Mouse (Mus musculus) cerebellum, adult 9-10 months (tissue): ENCODE measurements around the gene Tusc2.
"Not testable (repeated sequence)": the region's sequence is repeated elsewhere in the genome, so short reads cannot be mapped to it uniquely, and the experiment has no call there.

Experiments used
- DNase-seq: peaks from one replicate; pipeline ENCODE4 v3.0.0; 2022

Gene Tusc2

DNA sequence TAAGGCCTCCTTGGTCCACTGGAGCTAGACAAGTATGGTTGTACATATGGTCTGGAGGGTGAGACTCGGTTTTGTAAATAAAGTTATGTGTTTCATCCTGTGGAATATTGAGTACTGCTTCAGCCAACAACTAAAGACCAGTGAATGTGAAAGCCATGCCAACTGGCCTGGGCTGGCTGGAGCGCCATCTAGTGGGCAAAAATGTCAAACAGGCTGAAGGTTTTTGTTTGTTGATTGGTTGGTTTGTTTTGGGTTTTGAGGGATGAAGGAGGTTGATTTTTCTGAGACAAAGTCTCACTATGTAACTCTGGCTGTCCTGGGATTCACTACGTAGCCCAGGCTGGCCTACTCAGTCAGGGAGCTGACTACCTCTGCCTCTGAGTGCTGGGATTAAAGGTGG lies 17.5 kb upstream of the Tusc2 start:
- DNase-seq, result peak; percentile 86

DNA sequence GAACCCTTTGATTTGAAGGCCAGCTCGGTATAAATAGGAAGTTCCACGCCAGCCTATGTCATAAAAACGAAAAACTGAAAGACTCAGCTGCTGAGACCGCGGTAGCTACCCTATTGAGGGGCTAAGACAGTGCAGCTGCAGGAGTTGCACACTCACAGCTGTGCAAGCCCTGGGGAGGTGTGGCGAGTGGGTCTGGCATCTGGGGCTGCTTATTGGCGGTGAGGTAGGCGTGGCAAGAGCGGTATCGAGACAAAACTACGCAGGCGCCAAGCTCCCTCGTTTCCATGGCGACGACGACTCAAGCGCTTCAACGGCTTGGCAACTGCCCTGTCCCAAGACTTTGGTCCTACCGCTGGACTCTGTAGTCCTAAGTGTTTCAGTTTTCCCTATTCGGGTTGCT lies 16.0 kb upstream of the Tusc2 start, which contains the start of gene Zmynd10:
Zmynd10 (plus strand) TSS at position 273 of the 400 bp plus-strand sequence.
- peak; percentile 51 for DNase-seq

DNA sequence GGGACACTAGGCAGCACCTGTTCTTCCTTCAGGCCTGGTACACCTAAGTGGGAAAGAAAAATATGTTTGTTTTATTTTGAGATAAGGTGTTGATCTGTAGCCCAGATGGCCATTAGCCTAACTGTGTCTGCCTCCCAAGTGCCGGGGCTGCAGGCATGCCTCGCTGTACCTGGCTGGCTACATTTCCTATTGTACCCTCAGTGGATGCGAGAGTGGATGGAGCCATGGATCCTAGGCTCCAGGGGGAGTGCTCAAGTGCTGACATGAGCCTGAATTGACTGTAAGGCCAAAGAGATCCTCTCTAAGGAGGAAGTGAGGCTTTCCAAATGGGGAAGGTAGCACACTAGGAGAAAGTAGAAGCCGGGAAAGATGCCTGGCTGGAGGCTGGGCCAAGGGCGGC lies 15.1 kb upstream of the Tusc2 start:
- no peak for DNase-seq

DNA sequence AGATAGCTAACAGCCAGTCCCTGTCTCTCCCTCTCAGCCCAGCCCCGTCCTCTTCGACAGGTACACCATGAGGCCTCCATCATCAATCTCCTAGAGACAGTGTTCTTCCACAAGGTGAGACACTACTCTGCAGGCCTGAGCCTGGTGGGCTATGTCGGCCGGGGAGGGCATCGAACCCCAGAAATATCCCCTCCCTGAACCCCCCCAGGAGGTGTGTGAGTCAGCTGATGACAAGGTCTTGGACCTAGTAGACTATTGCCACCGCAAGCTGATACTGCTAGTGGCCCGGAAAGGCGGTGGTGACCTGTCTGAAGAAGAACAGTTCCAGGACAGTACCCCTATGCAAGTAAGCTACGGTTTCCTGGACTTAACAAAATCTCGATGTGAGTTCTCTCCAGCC lies 14.2 kb upstream of the Tusc2 start:
- peak; percentile 50 for DNase-seq

DNA sequence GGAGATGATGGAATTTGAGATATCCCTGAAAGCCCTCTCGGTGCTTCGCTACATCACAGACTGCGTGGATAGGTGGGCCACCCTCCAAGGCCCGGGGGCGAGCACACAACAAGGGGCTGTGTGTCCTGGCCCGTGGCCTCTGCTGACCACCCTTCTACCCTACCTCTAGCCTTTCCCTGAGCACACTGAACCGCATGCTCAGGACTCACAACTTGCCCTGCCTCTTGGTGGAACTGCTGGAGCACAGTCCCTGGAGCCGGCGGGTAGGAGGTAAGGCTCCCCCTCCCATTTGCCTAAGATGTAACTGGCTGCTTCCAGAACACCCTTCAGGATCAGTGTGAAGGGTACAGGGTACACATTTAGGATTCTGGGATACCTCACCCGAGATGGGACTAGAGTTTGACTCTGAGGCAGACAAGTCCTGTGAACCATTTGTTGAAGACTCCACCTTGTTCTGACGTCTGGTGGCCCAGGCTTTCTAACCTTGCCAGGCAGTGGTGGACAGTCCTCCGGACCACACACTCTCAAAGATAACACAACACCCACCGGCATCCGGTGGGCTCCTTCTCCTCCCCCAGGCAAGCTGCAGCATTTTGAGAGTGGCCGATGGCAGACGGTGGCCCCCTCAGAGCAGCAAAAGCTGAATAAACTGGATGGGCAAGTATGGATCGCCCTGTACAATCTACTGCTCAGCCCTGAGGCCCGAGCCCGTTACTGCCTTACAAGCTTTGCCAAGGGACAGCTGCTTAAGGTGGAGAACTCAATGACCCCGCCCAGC lies 13.6 kb upstream of the Tusc2 start:
- DNase-seq, result no peak

DNA sequence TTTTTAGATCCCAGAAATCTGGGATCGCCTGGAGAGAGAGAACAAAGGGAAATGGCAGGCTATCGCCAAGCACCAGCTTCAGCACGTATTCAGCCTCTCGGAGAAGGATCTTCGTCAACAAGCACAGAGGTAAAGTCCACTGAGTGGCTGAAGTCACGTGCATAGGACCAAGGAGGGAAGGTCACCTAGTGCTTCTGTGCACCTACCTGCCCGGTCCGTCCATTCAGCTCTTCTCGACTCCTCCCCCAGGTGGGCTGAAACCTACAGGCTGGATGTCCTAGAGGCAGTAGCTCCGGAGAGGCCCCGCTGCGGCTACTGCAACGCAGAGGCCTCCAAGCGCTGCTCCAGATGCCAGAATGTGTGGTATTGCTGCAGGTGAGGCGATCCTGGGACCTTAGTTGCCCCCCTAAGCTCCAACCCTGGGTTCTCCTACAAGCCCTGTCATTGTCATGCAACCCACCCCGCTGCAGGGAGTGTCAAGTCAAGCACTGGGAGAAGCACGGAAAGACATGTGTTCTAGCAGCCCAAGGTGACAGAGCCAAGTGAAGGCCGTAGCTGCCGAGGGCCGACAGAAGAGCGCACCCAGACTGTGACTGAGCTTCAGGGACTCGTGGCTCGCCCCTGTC lies 12.5 kb upstream of the Tusc2 start:
- DNase-seq, result peak; percentile 53

DNA sequence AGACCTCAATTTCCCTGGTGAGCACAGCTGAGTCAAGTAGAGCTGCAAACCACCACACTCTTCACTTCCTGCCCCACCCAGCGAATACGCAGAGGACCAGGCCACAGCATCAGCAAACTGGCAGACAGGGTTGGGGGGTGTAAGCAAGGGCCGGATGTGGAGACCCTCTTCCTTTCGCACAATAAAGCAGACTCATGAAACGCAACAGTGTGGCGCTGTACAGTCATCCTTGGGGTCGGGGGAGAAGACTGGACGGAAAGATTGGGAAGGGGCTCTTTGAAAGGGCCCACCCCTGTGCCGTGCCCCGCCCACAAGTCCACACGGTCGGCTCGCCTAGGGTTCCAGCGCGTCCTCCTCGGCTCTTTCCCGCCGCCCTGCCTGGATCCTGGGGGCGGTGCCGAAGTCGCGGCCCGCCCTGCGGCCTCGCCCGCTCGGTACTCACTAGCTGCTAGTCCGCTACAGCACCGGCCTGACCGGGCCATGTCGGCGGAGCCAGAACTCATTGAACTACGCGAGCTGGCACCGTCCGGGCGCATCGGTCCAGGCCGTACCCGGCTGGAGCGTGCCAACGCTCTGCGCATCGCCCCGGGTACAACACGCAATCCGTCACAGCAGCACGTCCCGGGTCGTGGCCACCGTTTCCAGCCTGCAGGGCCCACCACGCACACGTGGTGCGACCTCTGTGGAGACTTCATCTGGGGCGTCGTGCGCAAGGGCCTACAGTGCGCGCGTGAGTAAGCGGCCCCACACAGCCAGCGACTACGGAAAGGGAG lies 11.8 kb upstream of the Tusc2 start, which contains the start of gene Rassf1:
Rassf1 (plus strand) TSS at position 439 of the 773 bp plus-strand sequence.
- DNase-seq, result peak; percentile 60

DNA sequence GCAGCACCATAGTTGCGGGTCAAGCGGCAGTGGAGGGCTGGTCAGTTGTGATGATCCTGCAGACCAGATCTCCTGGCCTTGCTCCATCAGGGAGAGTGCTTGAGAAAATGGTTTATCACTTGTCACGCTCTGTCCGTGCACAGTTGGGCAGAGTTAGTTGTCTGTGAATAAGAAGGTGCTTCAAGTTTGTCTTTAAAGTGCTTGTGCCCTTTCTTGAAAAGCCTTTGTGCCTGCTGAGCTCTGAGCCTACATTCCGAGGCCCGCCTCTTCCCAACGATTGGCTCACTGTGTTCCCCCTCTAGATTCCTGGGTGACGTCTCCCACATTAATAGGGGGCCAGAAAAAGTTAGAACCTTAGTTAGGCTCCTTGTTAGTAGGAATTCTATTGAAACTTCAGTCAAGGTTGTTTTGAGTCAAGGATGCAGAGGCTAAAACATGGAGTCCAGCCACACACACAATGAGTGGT lies 11.1 kb upstream of the Tusc2 start:
- DNase-seq, result peak; percentile 48

DNA sequence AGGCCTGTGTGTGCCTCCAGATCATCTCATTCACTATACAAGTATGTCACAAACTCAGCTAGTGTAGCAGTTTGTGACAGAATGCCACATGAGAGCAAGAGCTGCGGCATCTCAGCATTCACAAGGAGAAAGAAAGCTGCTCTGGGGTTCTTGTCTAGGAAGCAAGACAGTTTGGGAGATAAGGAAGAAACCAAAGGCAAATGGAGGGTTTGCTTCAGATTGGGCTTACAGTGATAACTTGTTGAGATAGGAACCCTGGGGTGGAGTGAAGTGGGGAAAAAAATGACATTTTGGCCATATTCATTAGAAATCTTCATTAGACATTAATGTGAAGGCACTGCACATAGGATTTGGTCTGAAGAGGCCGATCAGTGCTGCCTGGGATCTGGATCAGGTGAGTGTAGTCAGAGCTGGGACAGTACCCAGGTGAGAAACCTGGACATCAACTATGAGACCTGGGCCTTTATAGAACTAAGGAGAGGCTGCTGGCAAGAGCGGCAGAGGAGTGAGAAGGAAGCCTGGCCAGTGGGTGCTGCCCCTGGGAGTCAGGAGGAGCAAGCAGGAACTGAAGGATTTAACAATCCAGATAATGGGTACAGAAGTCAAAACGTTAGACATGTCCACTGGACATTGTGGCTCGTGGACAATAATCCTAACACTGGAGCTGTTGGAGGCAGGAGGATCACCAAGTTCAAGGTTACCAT lies 10.2 kb upstream of the Tusc2 start:
- DNase-seq, result no peak

DNA sequence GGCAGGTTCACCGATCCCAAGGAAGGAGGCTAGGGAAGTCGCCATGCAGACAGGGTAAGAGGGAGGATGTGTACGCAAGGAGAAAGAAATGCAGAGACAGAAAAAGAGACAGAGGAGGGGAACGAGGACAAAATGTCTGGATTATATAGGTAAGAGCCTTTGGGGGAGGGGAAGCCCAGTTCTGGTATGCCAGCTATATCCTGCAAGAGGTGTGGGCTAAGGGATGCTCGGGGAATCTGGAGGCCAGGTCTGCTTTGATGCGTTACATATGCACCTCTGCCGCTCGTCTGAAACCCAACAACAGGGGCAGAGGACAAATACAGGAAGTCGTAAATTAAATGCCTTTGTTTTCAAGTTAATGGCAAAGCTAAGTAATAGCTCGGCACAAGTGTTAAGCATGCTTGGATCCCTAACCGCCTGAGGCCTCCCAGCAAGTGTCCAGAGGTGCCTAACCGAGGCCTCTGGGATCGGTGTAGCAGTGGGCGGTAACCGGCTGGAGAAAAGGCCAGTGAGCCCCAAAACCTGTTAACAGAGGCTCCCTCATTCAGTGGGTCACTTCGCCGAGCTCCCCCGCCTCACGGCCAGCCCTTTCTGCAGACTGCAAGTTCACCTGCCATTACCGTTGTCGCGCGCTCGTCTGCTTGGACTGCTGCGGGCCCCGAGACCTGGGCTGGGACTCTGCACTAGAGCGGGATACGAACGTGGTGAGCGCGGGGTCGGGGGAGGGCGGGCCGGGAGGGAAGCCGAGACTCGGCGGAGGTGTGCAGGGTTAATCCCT lies 9.3 kb upstream of the Tusc2 start:
- DNase-seq, result no peak

DNA sequence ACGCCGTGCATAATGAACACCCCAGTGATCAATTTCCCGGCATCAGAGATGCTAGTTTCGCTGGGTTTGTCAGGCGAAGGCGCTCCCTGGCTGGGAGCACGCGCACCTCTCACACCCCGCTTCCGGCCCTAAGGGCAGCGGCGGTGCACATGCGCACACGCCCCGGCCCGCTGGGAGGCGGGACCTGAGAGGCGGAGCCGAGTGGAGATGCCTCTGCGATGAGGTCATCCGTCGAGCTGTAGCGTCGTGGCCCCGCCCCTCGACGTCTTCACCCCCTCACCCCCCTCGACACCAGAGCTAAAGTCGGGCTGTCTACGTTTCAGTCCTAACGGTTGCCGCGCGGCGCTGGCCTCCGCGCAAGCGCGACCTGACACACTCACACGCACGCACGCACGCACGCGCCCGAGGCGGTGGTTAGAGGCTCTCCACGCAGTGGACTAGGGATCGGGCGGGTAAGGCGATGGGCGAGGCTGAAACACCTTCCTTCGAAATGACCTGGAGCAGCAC lies 8.7 kb upstream of the Tusc2 start:
- DNase-seq, result peak; percentile 95

DNA sequence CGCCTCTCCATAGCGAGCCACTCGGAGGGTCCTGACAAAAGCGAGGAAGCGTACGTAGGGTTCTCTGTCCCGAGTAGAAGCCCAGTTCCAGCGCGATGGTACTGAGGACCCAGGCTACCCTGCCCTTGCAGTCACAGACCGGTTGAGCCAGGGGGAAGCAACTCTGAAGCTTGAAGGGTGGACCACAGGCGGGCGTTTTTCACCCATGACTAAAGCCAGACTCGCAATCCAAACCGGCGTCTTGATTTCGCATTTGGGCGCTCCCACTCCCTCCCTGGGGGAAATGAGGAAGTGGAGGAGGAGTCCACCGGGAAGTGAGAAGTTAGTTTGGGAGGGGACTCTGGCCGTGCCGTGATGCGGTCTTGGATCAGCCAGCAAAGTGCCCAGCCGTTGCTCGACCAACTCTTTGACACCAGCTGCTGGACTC lies 8.0 kb upstream of the Tusc2 start:
- no peak for DNase-seq

DNA sequence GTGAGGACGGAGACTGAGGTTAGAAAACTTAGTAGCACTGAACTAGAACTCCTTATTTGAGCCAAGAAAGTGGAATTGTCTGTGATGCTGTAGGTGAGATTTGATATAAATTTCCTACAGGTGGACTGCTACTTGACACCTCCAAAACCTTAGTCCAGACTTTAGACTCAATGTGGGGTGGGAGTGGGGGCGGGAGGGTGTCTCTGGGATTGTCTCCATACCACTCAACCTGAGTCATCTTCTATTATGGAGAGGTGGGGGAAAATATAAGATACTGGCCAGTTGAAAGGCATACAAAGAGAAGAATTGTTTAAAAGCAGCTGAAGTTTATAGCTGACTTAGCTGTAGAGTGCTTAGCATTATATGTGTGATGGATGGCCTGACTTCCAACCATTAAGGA lies 7.4 kb upstream of the Tusc2 start:
- DNase-seq, result no peak

DNA sequence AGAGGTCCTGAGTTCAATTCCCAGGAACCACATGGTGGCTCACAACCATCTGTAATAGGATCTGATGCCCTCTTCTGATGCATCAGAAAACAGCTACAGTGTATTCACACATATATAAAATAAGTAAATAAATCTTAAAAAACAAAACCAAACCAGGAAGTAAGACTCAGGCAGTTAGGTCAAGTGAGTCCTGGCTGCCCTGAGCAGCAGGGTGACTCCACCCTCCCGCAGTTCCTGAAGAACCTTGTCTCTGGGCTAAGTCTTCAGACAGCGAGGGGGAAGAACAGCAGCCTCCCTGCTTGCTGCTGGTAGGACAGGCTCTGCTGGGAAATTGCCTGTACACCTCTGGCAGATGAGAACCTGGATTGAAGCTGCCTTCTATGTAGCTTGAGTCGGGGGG lies 6.7 kb upstream of the Tusc2 start:
- DNase-seq, result no peak

DNA sequence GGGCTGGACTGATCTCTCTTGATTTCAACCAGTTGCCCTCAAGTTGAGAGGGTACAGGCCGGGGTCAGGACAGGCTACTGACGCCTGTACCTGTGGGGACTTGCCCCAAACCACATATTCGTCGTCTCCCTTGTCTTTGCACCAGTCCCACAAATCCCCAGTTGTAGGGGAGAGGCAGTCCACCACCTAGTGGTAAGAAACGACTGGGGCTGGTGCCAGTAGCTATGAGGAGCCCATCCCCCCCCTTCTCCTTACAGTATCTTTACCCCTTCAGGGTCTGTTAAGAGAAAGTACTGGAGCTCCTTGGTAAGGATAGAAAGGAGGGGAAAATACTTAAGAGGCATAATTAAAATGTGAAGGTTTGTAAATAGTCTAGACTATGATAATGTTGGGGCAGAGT lies 2.5 kb downstream of the Tusc2 start:
- not testable (repeated sequence) for DNase-seq

DNA sequence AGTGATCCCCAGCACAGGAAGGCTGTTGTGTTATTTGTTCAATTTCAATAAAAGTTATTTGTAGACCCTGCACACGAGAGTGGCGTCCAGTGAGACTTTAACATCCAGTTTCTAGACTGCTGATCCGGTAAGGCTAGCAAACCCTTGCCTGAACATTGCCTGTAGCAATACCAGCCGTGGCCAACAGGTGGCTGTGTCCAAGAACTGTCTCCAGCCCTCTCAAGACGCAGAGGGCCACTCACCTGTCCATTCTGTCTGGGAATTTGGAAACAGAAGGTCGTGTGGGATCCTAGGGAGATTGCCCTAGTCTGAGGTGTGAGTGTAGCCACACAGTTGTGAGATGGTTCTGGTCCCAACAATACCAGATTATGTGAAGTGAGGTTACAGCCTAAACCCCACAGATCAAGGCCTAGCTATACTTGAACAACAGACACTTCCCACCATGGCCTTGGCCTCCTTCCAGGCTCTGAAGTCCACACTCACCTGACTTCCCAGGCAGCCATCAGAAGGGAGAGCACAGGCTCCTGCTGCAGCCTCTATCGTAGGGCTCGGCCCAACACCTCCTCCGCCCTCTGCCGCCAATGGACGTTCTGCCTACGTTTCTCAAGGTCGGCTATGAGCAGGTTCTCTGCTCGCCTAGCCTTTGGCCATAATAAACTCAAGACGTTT lies 3.1 kb downstream of the Tusc2 start:
- DNase-seq, result peak; percentile 83

DNA sequence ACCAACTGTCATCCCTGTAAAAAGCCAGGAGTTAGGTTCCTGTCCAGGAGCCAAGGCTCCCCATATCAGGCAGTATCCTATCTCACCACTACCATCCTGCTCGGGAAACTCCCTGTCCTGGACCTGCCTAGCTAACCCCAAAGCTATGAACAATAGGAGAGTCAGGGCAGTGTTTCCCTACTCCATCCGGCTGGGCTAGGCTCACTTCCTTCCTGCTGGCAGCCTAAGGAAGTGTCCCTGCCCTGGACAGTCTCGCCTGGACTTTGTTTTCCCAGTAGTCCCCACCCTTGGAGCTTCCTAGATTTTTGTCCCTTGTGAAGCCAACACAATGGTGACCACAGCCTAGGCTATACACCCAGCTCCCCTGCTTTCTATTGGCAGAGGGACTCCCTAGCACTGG lies 3.8 kb downstream of the Tusc2 start:
- no peak for DNase-seq

DNA sequence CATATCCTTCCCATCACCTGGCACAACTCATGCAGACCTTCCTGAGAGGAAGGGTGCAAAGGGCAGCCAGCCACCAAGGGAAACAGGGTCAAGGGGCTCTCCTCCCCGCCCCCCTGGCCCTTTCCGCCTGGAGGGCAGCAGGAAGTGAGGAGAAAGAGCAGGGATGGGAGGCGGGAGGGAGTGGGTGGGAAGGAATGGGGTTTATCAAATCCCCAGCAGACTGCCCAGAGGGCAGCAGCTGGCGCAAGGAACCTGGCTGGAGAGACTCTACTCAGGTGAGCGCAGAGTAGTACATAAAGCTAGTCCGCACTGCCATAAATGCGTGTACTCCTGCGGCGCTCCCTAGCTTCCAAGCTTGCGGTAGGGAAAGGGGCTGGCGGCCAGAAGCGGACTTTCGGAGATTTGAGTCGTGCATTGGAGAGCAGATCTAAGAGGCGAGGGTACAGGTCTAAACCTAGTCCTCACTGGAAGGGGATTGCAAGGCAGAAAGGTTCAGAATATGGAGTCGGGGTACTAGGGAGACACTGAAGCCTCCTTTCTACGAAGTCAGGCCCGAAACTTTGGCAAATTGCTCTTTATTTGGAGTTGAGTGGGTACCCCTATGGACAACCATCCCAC lies 4.8 kb downstream of the Tusc2 start, which contains the start of gene Hyal2:
Hyal2 (plus strand) TSS at position 244 of the 618 bp plus-strand sequence.
- no peak for DNase-seq

DNA sequence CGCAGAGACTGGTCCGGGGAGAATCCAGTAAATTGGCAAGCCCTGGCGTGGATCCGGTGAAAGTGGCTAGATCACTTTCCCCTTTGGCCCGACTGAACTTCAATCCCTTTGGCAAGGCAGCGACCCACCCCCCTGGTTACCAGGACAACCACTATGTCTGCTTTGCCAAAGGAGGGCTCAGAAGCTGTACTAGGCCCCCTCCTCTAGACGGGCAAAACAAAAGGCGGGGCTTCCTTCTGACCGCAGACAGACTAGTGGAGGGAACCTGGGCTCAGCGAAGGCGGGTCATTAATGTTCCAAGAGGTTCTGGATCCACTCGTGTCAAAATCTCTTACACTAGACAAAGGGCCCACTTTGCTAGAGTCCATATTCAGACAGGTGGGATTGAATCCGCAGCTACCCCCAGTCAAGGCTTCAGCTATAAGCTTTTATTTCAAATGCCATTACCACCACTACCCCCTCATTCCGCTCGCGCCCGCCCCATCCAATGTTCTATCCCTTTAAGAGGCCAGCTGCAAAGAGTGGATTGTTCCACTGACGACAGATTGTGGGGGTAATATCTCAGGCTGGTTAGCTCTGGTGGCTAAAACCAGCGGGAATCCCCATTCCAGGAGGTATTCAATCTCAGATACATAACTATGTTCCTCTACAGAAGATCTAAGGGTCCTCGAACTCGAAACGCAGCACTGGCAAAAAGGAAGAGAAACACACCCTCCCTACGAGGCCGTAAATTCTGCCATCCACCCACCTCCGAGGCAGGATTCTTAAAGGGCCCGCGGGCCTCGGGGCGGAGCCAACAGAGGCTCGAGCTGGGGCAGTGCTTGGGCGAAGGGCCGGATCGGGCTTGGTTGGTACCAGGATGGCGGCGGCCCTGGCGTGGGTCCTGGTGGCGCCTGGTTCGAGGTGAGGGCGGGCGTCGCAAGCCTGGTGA lies 5.5 kb downstream of the Tusc2 start:
- DNase-seq, result peak; percentile 84

DNA sequence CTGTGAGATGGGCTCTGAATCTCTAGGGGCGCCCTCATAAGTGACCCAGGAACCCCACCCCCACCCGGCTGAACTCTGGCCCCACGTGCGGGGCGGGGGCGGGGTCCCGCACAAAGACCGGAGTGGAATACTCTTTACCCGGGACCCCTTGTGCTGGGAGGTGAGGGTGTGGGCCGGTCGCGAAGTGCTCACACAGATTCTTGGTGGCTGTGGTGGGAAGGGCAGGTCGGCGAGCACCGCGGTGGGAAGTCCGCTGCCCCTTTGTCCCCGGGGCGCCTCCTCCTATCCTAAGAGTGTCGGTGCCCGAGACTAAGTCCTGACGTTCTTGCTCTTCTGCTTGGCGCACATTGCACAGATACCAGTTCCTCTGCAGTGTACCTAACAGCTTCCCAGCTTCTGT lies 6.2 kb downstream of the Tusc2 start:
- DNase-seq, result no peak
